Mouse (Mus musculus): ENCODE data around the gene Bcl2.

Bcl2 gene

GRCm38 (mm10) chr1:106513890-106514643 lies 200.0 kb downstream of the Bcl2 start:
- DNase-seq (ENCODE audit: low read depth, low spot score): peak; percentile 22

DNA sequence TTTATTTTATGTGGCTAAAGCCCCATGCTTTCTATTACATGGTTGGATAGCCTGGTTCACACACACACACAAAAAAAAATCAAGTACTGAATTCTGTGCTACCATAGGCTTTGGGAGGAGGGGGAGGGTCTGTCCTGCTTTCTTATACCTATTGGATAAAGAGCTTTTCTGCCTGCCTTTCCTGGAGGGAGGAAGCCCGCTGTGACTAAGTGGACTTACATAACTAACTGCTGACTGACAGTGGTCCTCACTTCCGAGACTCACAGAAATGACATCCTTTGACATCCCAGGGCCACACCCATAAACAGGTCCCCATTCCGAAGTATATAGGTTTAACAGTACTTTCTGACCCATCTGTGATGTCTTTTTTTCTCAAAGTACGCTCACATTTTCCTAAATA lies 200.6 kb downstream of the Bcl2 start:
- DNase-seq (ENCODE audit: low read depth, low spot score): no peak

DNA sequence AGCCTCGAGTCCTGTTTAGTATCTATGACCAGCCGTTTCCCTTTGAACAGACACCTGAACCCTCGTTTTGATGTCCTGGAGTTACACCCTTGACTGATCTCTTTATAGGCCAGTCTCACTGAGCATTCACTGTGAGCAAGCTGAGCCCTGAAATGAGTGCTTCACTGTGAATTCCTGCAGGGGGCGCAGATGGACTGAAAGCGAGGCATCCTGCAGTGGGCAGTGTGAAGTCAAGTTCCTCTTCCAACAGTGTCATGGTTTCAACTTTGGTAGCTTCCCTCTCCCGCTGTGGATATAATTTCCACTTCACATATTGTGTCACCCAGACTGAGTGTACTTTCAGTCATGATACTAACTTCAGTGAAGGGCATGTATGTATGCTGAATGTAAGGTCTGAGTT lies 202.5 kb downstream of the Bcl2 start:
- peak; percentile 63 for DNase-seq (ENCODE audit: low read depth, low spot score)

DNA sequence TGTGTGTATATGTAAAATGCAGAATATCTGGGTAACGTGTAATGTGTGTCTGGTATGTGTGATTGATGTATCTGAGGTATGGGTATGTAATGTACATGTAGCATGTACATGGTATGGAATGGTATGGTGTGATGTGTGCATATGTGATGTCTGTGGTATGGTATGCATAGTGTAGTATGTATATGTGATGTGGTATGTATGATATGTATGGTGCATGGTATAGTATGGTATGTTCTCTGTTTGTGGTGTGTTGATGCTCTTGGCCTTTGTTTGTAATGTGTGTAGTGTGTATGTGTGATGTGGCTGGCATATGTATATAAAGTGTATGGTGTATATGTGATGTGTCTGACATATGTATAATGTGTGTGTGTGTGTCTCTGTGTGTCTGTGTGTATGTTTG lies 206.5 kb downstream of the Bcl2 start:
- DNase-seq (ENCODE audit: low read depth, low spot score): no peak

- no peak for DNase-seq (ENCODE audit: low read depth, low spot score)
Measured at GRCm38 (mm10) chr1:106503910-106504309, 210.2 kb downstream of the Bcl2 start.

GRCm38 (mm10) chr1:106503407-106503806 lies 210.7 kb downstream of the Bcl2 start:
- no peak for DNase-seq (ENCODE audit: low read depth, low spot score)

GRCm38 (mm10) chr1:106497999-106498398 lies 216.1 kb downstream of the Bcl2 start:
- DNase-seq (ENCODE audit: low read depth, low spot score): no peak

Measured in R1 (cell line).